Mouse (Mus musculus): ENCODE data around the gene Gm8677.
"Not testable (repeated sequence)": the region's sequence is repeated elsewhere in the genome, so short reads cannot be mapped to it uniquely, and the experiment has no call there.

Gene Gm8677

GRCm38 (mm10) chr7:22534787-22535186, at the start of gene Gm8677:
Gm8677 (minus strand) TSS chr7:22534887.
- CTCF ChIA-PET = not testable (repeated sequence)

- CTCF ChIA-PET = not testable (repeated sequence)
These were observed 30.6 kb upstream of the Gm8677 start, which contains the start of gene Gm4201 for GRCm38 (mm10) chr7:22565243-22565642. Gm4201 (minus strand) TSS chr7:22565343.

- CTCF ChIA-PET = not testable (repeated sequence)
These were observed 12.0 kb downstream of the Gm8677 start, which contains the start of gene Vmn1r152 for GRCm38 (mm10) chr7:22522667-22523066. Vmn1r152 (plus strand) TSS chr7:22522967.

- CTCF ChIA-PET = not testable (repeated sequence)
These were observed 35.1 kb downstream of the Gm8677 start, which contains the start of gene Vmn1r151 for GRCm38 (mm10) chr7:22499578-22499977. Vmn1r151 (minus strand) TSS chr7:22499678.

All from spleen, embryonic (tissue).